Comparison of ENCODE assay signal across 8 mouse cellular contexts in the genomic region with DNA sequence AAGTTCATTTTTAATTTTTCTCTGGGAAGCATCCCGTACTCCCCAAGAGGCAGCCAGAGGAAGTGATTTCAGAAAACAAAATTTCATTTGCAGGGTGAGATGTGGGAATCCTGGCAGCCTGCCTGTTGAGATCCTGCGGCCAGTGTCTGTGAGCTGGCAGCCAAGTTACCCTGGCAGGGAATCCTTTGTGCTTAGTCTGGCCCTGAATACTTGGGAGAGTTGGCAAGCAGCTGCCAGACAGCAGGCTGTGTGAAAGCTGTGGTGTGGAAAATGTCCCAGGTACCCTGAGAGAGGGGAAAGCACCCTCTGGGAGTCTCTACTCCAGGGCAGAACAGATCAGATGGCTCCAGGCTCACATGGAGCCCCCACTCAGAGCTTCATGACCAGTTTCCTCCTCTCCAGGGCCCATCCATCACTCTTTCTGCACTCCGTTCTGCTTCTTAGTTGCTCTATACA. TPM values are rescaled to one million over a fixed set of nuclear protein-coding genes. Genes with fewer than 3 reads are reported as not detected.
A peak's percentile ranks its signal among the peaks of the same experiment; 100 is the strongest.
DNase-seq lines count a peak whose midpoint lies in the region; ATAC-seq lines count a peak whose summit lies in the region.

No protein-coding gene starts in this region.

- H3K36me3 ChIP-seq in kidney, embryonic 16.5 days (ENCODE audit: insufficient read depth, low read length) = no peaks in the 10 kb centered on the region
- H3K36me3 ChIP-seq in heart, embryonic 13.5 days = 0 out of 2 replicates have a peak, but pooled peaks cover 6% of the 10 kb centered on the region

- H3K9ac ChIP-seq in kidney, embryonic 16.5 days (replicated peaks; ENCODE audit: low read length) = no peak overlapping the region
- H3K9ac ChIP-seq in heart, embryonic 13.5 days = no peak overlapping the region

- peaks cover 4% of the 10 kb centered on the region; the same call in 1 of the 2 replicates for H3K4me1 ChIP-seq in kidney, embryonic 16.5 days (ENCODE audit: insufficient read depth, low read length)
- peaks cover 27% of the 10 kb centered on the region for H3K4me1 ChIP-seq in heart, embryonic 13.5 days

- no peak overlapping the region for H3K27ac ChIP-seq in kidney, embryonic 16.5 days (ENCODE audit: low read length)
- H3K27ac ChIP-seq in heart, embryonic 13.5 days (replicated peaks) = peak overlapping the region; percentile 21

- peak; percentile 67 for DNase-seq in kidney, adult 18-20 months
- DNase-seq in fibroblast of lung, adult 2 months (ENCODE audit: low read depth) = peak; percentile 97
- peak; percentile 74 to 82 for DNase-seq in layer of hippocampus, adult 18-20 months (ENCODE audit: low spot score in 2 of 2)
- peak; percentile 35 for DNase-seq in lung, postnatal 25 days (ENCODE audit: low spot score)
- DNase-seq in skeletal muscle tissue, adult 2 months (ENCODE audit: low read depth, low spot score) = peak; percentile 56
- DNase-seq in thymus, postnatal 0 days (ENCODE audit: low spot score) = no peak

- H3K27me3 ChIP-seq in kidney, embryonic 16.5 days (ENCODE audit: insufficient read depth, low read length) = no peaks in the 10 kb centered on the region
- no peaks in the 10 kb centered on the region for H3K27me3 ChIP-seq in heart, embryonic 13.5 days (replicated peaks)

- H3K4me2 ChIP-seq in kidney, embryonic 16.5 days (replicated peaks; ENCODE audit: low read depth, low read length) = no peak overlapping the region
- no peak overlapping the region; the same call in 1 of the 2 replicates for H3K4me2 ChIP-seq in heart, embryonic 13.5 days

- no peak for ATAC-seq in kidney, embryonic 16.5 days (ENCODE audit: low FRiP score, low TSS enrichment)
- no peak for ATAC-seq in heart, embryonic 13.5 days (ENCODE audit: extremely low read depth, insufficient number of reproducible peaks, low FRiP score, low TSS enrichment)

- H3K4me3 ChIP-seq in kidney, embryonic 16.5 days (ENCODE audit: low read length) = no peak overlapping the region
- no peak overlapping the region for H3K4me3 ChIP-seq in heart, embryonic 13.5 days

- WGBS in kidney, embryonic 16.5 days = 63% methylated on average over 3 of the region's 3 CpGs
- 33% methylated on average over 3 of the region's 3 CpGs for WGBS in heart, embryonic 13.5 days

- no peaks in the 10 kb centered on the region for H3K9me3 ChIP-seq in kidney, embryonic 16.5 days (ENCODE audit: low read length)
- H3K9me3 ChIP-seq in heart, embryonic 13.5 days = no peaks in the 10 kb centered on the region

RNA-seq across cellular contexts. Expression of a gene that starts 27.7 kb away (rescaled TPM):
- polyA plus RNA-seq in kidney, embryonic 16.5 days (2015; fragmentation: Nextera tagmentation; extraction: Ambion mirVana) = 46.7 and 48.5 TPM in 2 replicates
- 41.2 and 41.3 TPM in 2 replicates for polyA plus RNA-seq in heart, embryonic 13.5 days (2015; fragmentation: Nextera tagmentation; extraction: Ambion mirVana)
- 100 to 1,000 TPM; 134 to 146 TPM for total RNA-seq in layer of hippocampus, adult 18-20 months (2021)
- polyA plus RNA-seq in thymus, postnatal 0 days (2015; fragmentation: Nextera tagmentation; extraction: Ambion mirVana) = 9.3 and 13.9 TPM in 2 replicates
